Mouse (Mus musculus): ENCODE measurements at regions not wholly inside any gene's neighbourhood (a gene's known extent, or its start where the extent isn't known, plus 50 kb on each side); places are given as distances from the start of the nearest gene placed in this dataset.

DNA sequence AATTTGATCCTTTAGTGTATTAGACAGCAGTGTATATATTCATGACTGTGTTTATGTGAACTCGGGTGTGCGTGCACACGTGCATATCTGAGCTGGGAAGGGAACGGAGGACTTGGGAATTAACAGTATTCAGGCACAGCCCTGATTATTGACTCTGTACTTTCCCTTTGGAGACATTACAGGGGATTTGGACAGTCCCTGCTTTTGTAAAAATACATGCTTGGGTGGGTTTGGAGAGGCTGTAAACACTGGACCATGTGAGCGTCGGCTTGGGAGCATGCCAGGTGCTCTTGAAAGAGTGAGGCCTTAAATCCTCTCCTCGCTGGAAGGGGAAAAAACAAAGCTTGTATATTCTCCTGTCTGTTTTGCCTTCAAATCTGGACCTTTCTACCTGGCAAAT, 167.2 kb upstream of the Maf start:
- Histone ChIP-seq H3K9ac (ENCODE audit: insufficient read depth, low read depth, low read length, poor library complexity, severe bottlenecking) (no peak overlapping the region), H3K4me3 (ENCODE audit: insufficient read depth in 1 of 2, low read depth in 1 of 2, low read length in 2 of 2, poor library complexity in 1 of 2, severe bottlenecking in 1 of 2) (no peak overlapping the region), H3K9me3 (ENCODE audit: control insufficient read depth, insufficient read depth, low read depth, low read length) (no peaks in the 10 kb centered on the region), H3K27ac (ENCODE audit: insufficient read depth, low read depth, low read length, poor library complexity, severe bottlenecking) (no peak overlapping the region), H3K36me3 (ENCODE audit: control insufficient read depth, insufficient read depth, low read length, poor library complexity, severe bottlenecking) (no peaks in the 10 kb centered on the region), H3K4me1 (ENCODE audit: control insufficient read depth in 2 of 2, insufficient read depth in 2 of 2, low read length in 2 of 2, poor library complexity in 1 of 2) (no peaks in the 10 kb centered on the region)
- no peak for DNase-seq (ENCODE audit: low read depth, low spot score)
- in situ Hi-C loops (cut with MboI; ENCODE audit: low sequenced_read_pairs in 2 of 2, unreplicated experiment in 2 of 2): no loop called here
- TF ChIP-seq CHD2 (IDR thresholded peaks at IDR 0.05; ENCODE audit: low read depth, low read length) (no peak), HCFC1 (IDR thresholded peaks at IDR 0.05; ENCODE audit: borderline replicate concordance, insufficient read depth, low read length) (no peak), ZC3H11A (IDR thresholded peaks at IDR 0.05; ENCODE audit: borderline replicate concordance, low read depth, low read length) (no peak), ZNF384 (IDR thresholded peaks at IDR 0.05; ENCODE audit: low read depth, low read length) (no peak), MAFK (IDR thresholded peaks at IDR 0.05; ENCODE audit: insufficient read depth, low read depth, low read length) (no peak)

- no peak for DNase-seq (ENCODE audit: low read depth, low spot score)
- TF ChIP-seq HCFC1 (IDR thresholded peaks at IDR 0.05; ENCODE audit: borderline replicate concordance, insufficient read depth, low read length) (no peak), ZC3H11A (IDR thresholded peaks at IDR 0.05; ENCODE audit: borderline replicate concordance, low read depth, low read length) (no peak), MAFK (IDR thresholded peaks at IDR 0.05; ENCODE audit: insufficient read depth, low read depth, low read length) (no peak), CHD2 (IDR thresholded peaks at IDR 0.05; ENCODE audit: low read depth, low read length) (no peak), ZNF384 (IDR thresholded peaks at IDR 0.05; ENCODE audit: low read depth, low read length) (no peak)
- no peak overlapping the region for H3K9ac ChIP-seq (ENCODE audit: insufficient read depth, low read depth, low read length, poor library complexity, severe bottlenecking)
- H3K4me3 ChIP-seq (ENCODE audit: insufficient read depth in 1 of 2, low read depth in 1 of 2, low read length in 2 of 2, poor library complexity in 1 of 2, severe bottlenecking in 1 of 2): no peak overlapping the region
- in situ Hi-C loops (cut with MboI; ENCODE audit: low sequenced_read_pairs in 2 of 2, unreplicated experiment in 2 of 2): no loop called here
- H3K9me3 ChIP-seq (ENCODE audit: control insufficient read depth, insufficient read depth, low read depth, low read length): no peaks in the 10 kb centered on the region
- no peaks in the 10 kb centered on the region for H3K36me3 ChIP-seq (ENCODE audit: control insufficient read depth, insufficient read depth, low read length, poor library complexity, severe bottlenecking)
- no peaks in the 10 kb centered on the region for H3K4me1 ChIP-seq (ENCODE audit: control insufficient read depth in 2 of 2, insufficient read depth in 2 of 2, low read length in 2 of 2, poor library complexity in 1 of 2)
- no peak overlapping the region for H3K27ac ChIP-seq (ENCODE audit: insufficient read depth, low read depth, low read length, poor library complexity, severe bottlenecking)
These were observed 163.8 kb upstream of the Maf start for GRCm38 (mm10) chr8:115871381-115871780.

DNA sequence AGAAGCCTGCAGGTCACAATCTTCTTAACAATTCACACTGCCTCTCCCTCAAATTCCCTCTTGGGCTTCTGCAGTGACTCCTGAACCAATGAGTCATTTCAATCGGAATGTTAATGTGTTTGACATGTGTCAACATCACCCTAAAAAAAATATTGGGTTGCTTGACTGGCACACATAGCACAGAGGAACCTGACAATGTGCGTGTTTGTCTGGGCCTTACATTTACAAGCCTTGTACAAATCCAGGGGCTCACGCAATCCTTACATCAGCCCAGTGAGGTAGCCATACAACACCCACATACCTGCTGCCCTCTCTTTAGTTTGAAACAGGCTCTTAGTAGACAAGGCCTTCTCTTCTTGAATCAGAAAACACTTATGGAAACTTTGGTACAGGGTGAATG, 153.8 kb upstream of the Maf start:
- Histone ChIP-seq H3K4me1 (ENCODE audit: control insufficient read depth in 2 of 2, insufficient read depth in 2 of 2, low read length in 2 of 2, poor library complexity in 1 of 2) (no peaks in the 10 kb centered on the region), H3K4me3 (ENCODE audit: insufficient read depth in 1 of 2, low read depth in 1 of 2, low read length in 2 of 2, poor library complexity in 1 of 2, severe bottlenecking in 1 of 2) (no peak overlapping the region), H3K36me3 (ENCODE audit: control insufficient read depth, insufficient read depth, low read length, poor library complexity, severe bottlenecking) (no peaks in the 10 kb centered on the region), H3K27ac (ENCODE audit: insufficient read depth, low read depth, low read length, poor library complexity, severe bottlenecking) (no peak overlapping the region), H3K9me3 (ENCODE audit: control insufficient read depth, insufficient read depth, low read depth, low read length) (no peaks in the 10 kb centered on the region), H3K9ac (ENCODE audit: insufficient read depth, low read depth, low read length, poor library complexity, severe bottlenecking) (no peak overlapping the region)
- TF ChIP-seq CHD2 (IDR thresholded peaks at IDR 0.05; ENCODE audit: low read depth, low read length) (no peak), ZNF384 (IDR thresholded peaks at IDR 0.05; ENCODE audit: low read depth, low read length) (no peak), ZC3H11A (IDR thresholded peaks at IDR 0.05; ENCODE audit: borderline replicate concordance, low read depth, low read length) (no peak), MAFK (IDR thresholded peaks at IDR 0.05; ENCODE audit: insufficient read depth, low read depth, low read length) (no peak), HCFC1 (IDR thresholded peaks at IDR 0.05; ENCODE audit: borderline replicate concordance, insufficient read depth, low read length) (no peak)
- in situ Hi-C loops (cut with MboI; ENCODE audit: low sequenced_read_pairs in 2 of 2, unreplicated experiment in 2 of 2): no loop called here
- no peak for DNase-seq (ENCODE audit: low read depth, low spot score)

DNA sequence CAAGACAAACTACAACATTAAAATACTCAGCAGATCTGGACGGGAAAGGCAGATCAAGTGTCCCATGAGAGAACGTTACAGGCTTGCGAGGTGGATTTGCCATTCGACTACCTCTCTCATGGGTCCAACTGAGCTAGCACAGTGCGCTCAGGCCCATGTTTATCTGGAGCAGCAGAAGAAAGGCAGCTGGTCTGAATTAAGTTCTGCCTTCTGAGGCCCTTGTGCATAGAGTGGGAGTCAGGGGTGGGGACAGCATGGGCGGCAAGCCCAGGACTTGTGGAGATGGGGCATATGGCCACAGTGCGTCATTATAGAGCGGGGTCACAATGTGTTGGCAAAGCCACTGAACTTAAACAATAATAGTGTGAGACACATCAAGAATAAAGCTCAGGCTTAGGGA, 151.8 kb upstream of the Maf start:
- Histone ChIP-seq H3K4me1 (ENCODE audit: control insufficient read depth in 2 of 2, insufficient read depth in 2 of 2, low read length in 2 of 2, poor library complexity in 1 of 2) (no peaks in the 10 kb centered on the region), H3K9me3 (ENCODE audit: control insufficient read depth, insufficient read depth, low read depth, low read length) (no peaks in the 10 kb centered on the region), H3K9ac (ENCODE audit: insufficient read depth, low read depth, low read length, poor library complexity, severe bottlenecking) (no peak overlapping the region), H3K36me3 (ENCODE audit: control insufficient read depth, insufficient read depth, low read length, poor library complexity, severe bottlenecking) (no peaks in the 10 kb centered on the region), H3K4me3 (ENCODE audit: insufficient read depth in 1 of 2, low read depth in 1 of 2, low read length in 2 of 2, poor library complexity in 1 of 2, severe bottlenecking in 1 of 2) (no peak overlapping the region), H3K27ac (ENCODE audit: insufficient read depth, low read depth, low read length, poor library complexity, severe bottlenecking) (no peak overlapping the region)
- no peak for TF ChIP-seq ZNF384 (IDR thresholded peaks at IDR 0.05; ENCODE audit: low read depth, low read length)
- no peak for TF ChIP-seq HCFC1 (IDR thresholded peaks at IDR 0.05; ENCODE audit: borderline replicate concordance, insufficient read depth, low read length)
- TF ChIP-seq CHD2 (IDR thresholded peaks at IDR 0.05; ENCODE audit: low read depth, low read length): no peak
- TF ChIP-seq ZC3H11A (IDR thresholded peaks at IDR 0.05; ENCODE audit: borderline replicate concordance, low read depth, low read length): no peak
- TF ChIP-seq MAFK (IDR thresholded peaks at IDR 0.05; ENCODE audit: insufficient read depth, low read depth, low read length): no peak
- no peak for DNase-seq (ENCODE audit: low read depth, low spot score)
- in situ Hi-C loops (cut with MboI; ENCODE audit: low sequenced_read_pairs in 2 of 2, unreplicated experiment in 2 of 2): no loop called here

- Histone ChIP-seq H3K9me3 (ENCODE audit: control insufficient read depth, insufficient read depth, low read depth, low read length) (no peaks in the 10 kb centered on the region), H3K27ac (ENCODE audit: insufficient read depth, low read depth, low read length, poor library complexity, severe bottlenecking) (no peak overlapping the region), H3K4me1 (ENCODE audit: control insufficient read depth in 2 of 2, insufficient read depth in 2 of 2, low read length in 2 of 2, poor library complexity in 1 of 2) (no peaks in the 10 kb centered on the region), H3K36me3 (ENCODE audit: control insufficient read depth, insufficient read depth, low read length, poor library complexity, severe bottlenecking) (no peaks in the 10 kb centered on the region), H3K9ac (ENCODE audit: insufficient read depth, low read depth, low read length, poor library complexity, severe bottlenecking) (no peak overlapping the region), H3K4me3 (ENCODE audit: insufficient read depth in 1 of 2, low read depth in 1 of 2, low read length in 2 of 2, poor library complexity in 1 of 2, severe bottlenecking in 1 of 2) (no peak overlapping the region)
- no peak for TF ChIP-seq ZC3H11A (IDR thresholded peaks at IDR 0.05; ENCODE audit: borderline replicate concordance, low read depth, low read length)
- no peak for TF ChIP-seq HCFC1 (IDR thresholded peaks at IDR 0.05; ENCODE audit: borderline replicate concordance, insufficient read depth, low read length)
- TF ChIP-seq MAFK (IDR thresholded peaks at IDR 0.05; ENCODE audit: insufficient read depth, low read depth, low read length): no peak
- TF ChIP-seq ZNF384 (IDR thresholded peaks at IDR 0.05; ENCODE audit: low read depth, low read length): no peak
- TF ChIP-seq CHD2 (IDR thresholded peaks at IDR 0.05; ENCODE audit: low read depth, low read length): no peak
- in situ Hi-C loops (cut with MboI; ENCODE audit: low sequenced_read_pairs in 2 of 2, unreplicated experiment in 2 of 2): no loop called here
- no peak for DNase-seq (ENCODE audit: low read depth, low spot score)
These were observed 149.2 kb upstream of the Maf start for GRCm38 (mm10) chr8:115856816-115857215.

Measured in ES-E14 (cell line).